Mouse (Mus musculus) heart, embryonic 15.5 days (tissue): ENCODE results near the gene Jph4. TPM values are rescaled to one million over a fixed set of nuclear protein-coding genes. Genes with fewer than 3 reads are reported as not detected.

Source experiments
- ATAC-seq: fragments of 200-750 bp; cut with Nextera tagmentation; replicated peaks from 2 replicates; pipeline ENCODE4 v1.8.0; 2017; ENCODE audit warnings: low read depth, moderate TSS enrichment; ENCODE audit not compliant: insufficient number of reproducible peaks, insufficient read depth, low FRiP score
- H3K27ac ChIP-seq: fragments of 300-500 bp; sonication (generic); 2 replicates; pipeline ENCODE4 v1.5.1; 2015; ENCODE audit warnings: mild to moderate bottlenecking, inconsistent platforms
- H3K27me3 ChIP-seq: fragments of 300-500 bp; sonication (generic); 2 replicates; pipeline ENCODE4 v1.6.1; 2015; ENCODE audit warnings: inconsistent platforms
- H3K36me3 ChIP-seq: fragments of 300-500 bp; sonication (generic); 2 replicates; pipeline ENCODE4 v1.6.1; 2015; ENCODE audit warnings: mild to moderate bottlenecking, inconsistent platforms
- H3K4me1 ChIP-seq: fragments of 300-500 bp; sonication (generic); replicated peaks from 2 replicates; pipeline ENCODE4 v1.6.1; 2015; ENCODE audit warnings: inconsistent platforms
- H3K4me2 ChIP-seq: fragments of 300-500 bp; sonication (generic); 2 replicates; pipeline ENCODE4 v1.6.1; 2015; ENCODE audit warnings: inconsistent platforms, mild to moderate bottlenecking, moderate library complexity
- H3K4me3 ChIP-seq: fragments of 300-500 bp; sonication (generic); 2 replicates; pipeline ENCODE4 v1.5.1; 2015; ENCODE audit warnings: mild to moderate bottlenecking, inconsistent platforms
- H3K9ac ChIP-seq: fragments of 300-500 bp; sonication (generic); 2 replicates; pipeline ENCODE4 v1.6.1; 2015; ENCODE audit warnings: mild to moderate bottlenecking, inconsistent platforms
- H3K9me3 ChIP-seq: fragments of 300-500 bp; sonication (generic); replicated peaks from 2 replicates; pipeline ENCODE4 v1.6.1; 2016; ENCODE audit warnings: inconsistent platforms
- WGBS: fragments of 180-500 bp; shearing (Covaris S2); methylation state at CpG from one replicate; pipeline ENCODE4 v1.1.7; 2015; ENCODE audit warnings: mixed read lengths; 5-methylcytosine and 5-hydroxymethylcytosine counted together
- polyA plus RNA-seq: library from polyadenylated mRNA; unstranded; fragments of >200 nt; fragmentation: Nextera tagmentation; extraction: Ambion mirVana; gene quantifications from 2 replicates; pipeline ENCODE4 v1.2.1, GENCODE M21; 2015

The Jph4 gene
- polyA plus RNA-seq, 1 experiment from 2014 or later, result 0.24 TPM

GRCm38 (mm10) chr14:55105836-55106809, 10.6 kb downstream of the Jph4 start, which contains the start of gene Ap1g2:
Ap1g2 (minus strand) TSS chr14:55106593.
- H3K4me3 ChIP-seq, result peak within 1 kb of the TSS; percentile 60
- H3K27ac ChIP-seq, result peak within 1 kb of the TSS; percentile 71
- peak within 1 kb of the TSS; percentile 53 for H3K9ac ChIP-seq
- peak within 1 kb of the TSS; percentile 93 for H3K4me2 ChIP-seq
- H3K27me3 ChIP-seq, result peaks cover 39% of the 10 kb centered on the region
- peaks cover 22% of the 10 kb centered on the region for H3K4me1 ChIP-seq
- peak; percentile 76 for ATAC-seq
- under 1% methylated on average over 39 of the region's 39 CpGs for WGBS
- H3K36me3 ChIP-seq, result no peaks in the 10 kb centered on the region; the same call in 1 of the 2 replicates
- no peaks in the 10 kb centered on the region for H3K9me3 ChIP-seq

GRCm38 (mm10) chr14:55105386-55105785, 11.3 kb downstream of the Jph4 start:
- no peak for ATAC-seq
- Histone ChIP-seq H3K4me2 (peak overlapping the region; percentile 93), H3K27ac (no peak overlapping the region)

GRCm38 (mm10) chr14:55104365-55104764, 12.4 kb downstream of the Jph4 start:
- Histone ChIP-seq H3K4me2 (no peak overlapping the region), H3K36me3 (no peaks in the 10 kb centered on the region; the same call in 1 of the 2 replicates), H3K4me1 (peaks cover 19% of the 10 kb centered on the region), H3K27ac (no peak overlapping the region), H3K27me3 (peaks cover 23% of the 10 kb centered on the region), H3K4me3 (no peak overlapping the region), H3K9me3 (no peaks in the 10 kb centered on the region), H3K9ac (no peak overlapping the region)
- no peak for ATAC-seq
- WGBS, result 83% methylated on average over 18 of the region's 18 CpGs

More at GRCm38 (mm10) chr14:55105386-55105785, 11.3 kb downstream of the Jph4 start:
- WGBS, result 7% methylated on average over 7 of the region's 7 CpGs
- peak overlapping the region; percentile 60 for H3K4me3 ChIP-seq
- H3K27me3 ChIP-seq, result peaks cover 33% of the 10 kb centered on the region
- no peaks in the 10 kb centered on the region; the same call in 1 of the 2 replicates for H3K36me3 ChIP-seq
- peaks cover 22% of the 10 kb centered on the region for H3K4me1 ChIP-seq
- peak overlapping the region; percentile 53 for H3K9ac ChIP-seq
- no peaks in the 10 kb centered on the region for H3K9me3 ChIP-seq

- peaks cover 6% of the 10 kb centered on the region for H3K27me3 ChIP-seq
- 81% methylated on average over 15 of the region's 15 CpGs for WGBS
- no peaks in the 10 kb centered on the region for H3K9me3 ChIP-seq
- H3K4me1 ChIP-seq, result peaks cover 18% of the 10 kb centered on the region
- no peak overlapping the region for H3K4me2 ChIP-seq
- H3K27ac ChIP-seq, result no peak overlapping the region
- ATAC-seq, result no peak
- H3K4me3 ChIP-seq, result no peak overlapping the region
- no peaks in the 10 kb centered on the region; the same call in 1 of the 2 replicates for H3K36me3 ChIP-seq
- H3K9ac ChIP-seq, result no peak overlapping the region
Measured at GRCm38 (mm10) chr14:55102253-55102785, 14.4 kb downstream of the Jph4 start.

GRCm38 (mm10) chr14:55101592-55101991, 15.1 kb downstream of the Jph4 start:
- H3K4me3 ChIP-seq, result no peak overlapping the region
- 51% methylated on average over 4 of the region's 4 CpGs for WGBS

GRCm38 (mm10) chr14:55098067-55098466, 18.7 kb downstream of the Jph4 start:
- ATAC-seq, result peak; percentile 23; the same call in 1 of the 2 replicates
- H3K27ac ChIP-seq, result peak overlapping the region; percentile 53
- peaks cover 20% of the 10 kb centered on the region for H3K4me1 ChIP-seq
- no peaks in the 10 kb centered on the region; the same call in 1 of the 2 replicates for H3K36me3 ChIP-seq
- no peak overlapping the region for H3K9ac ChIP-seq
- H3K4me3 ChIP-seq, result no peak overlapping the region
- no peaks in the 10 kb centered on the region for H3K27me3 ChIP-seq
- H3K9me3 ChIP-seq, result no peaks in the 10 kb centered on the region
- WGBS, result 55% methylated on average over 4 of the region's 4 CpGs
- H3K4me2 ChIP-seq, result no peak overlapping the region

More at GRCm38 (mm10) chr14:55101592-55101991, 15.1 kb downstream of the Jph4 start:
- Histone ChIP-seq H3K27ac (no peak overlapping the region), H3K4me1 (peaks cover 23% of the 10 kb centered on the region), H3K9me3 (no peaks in the 10 kb centered on the region), H3K36me3 (no peaks in the 10 kb centered on the region; the same call in 1 of the 2 replicates), H3K4me2 (no peak overlapping the region), H3K9ac (no peak overlapping the region), H3K27me3 (peaks cover 5% of the 10 kb centered on the region)
- no peak for ATAC-seq

GRCm38 (mm10) chr14:55097646-55098045, 19.1 kb downstream of the Jph4 start:
- no peaks in the 10 kb centered on the region for H3K9me3 ChIP-seq
- 62% methylated on average over 10 of the region's 10 CpGs for WGBS
- no peaks in the 10 kb centered on the region for H3K27me3 ChIP-seq
- H3K36me3 ChIP-seq, result no peaks in the 10 kb centered on the region; the same call in 1 of the 2 replicates
- no peak overlapping the region for H3K4me2 ChIP-seq
- no peak overlapping the region for H3K9ac ChIP-seq
- H3K27ac ChIP-seq, result peak overlapping the region; percentile 53
- peaks cover 20% of the 10 kb centered on the region for H3K4me1 ChIP-seq
- ATAC-seq, result no peak
- no peak overlapping the region for H3K4me3 ChIP-seq

GRCm38 (mm10) chr14:55096573-55097087, 20.1 kb downstream of the Jph4 start:
- Histone ChIP-seq H3K9ac (no peak overlapping the region), H3K4me1 (peaks cover 23% of the 10 kb centered on the region), H3K27ac (no peak overlapping the region), H3K36me3 (no peaks in the 10 kb centered on the region), H3K4me3 (no peak overlapping the region), H3K4me2 (no peak overlapping the region), H3K27me3 (no peaks in the 10 kb centered on the region), H3K9me3 (no peaks in the 10 kb centered on the region)
- no peak for ATAC-seq
- 54% methylated on average over 9 of the region's 9 CpGs for WGBS

GRCm38 (mm10) chr14:55095671-55096070, 21.1 kb downstream of the Jph4 start:
- 61% methylated on average over 12 of the region's 12 CpGs for WGBS
- Histone ChIP-seq H3K4me1 (peaks cover 30% of the 10 kb centered on the region), H3K27ac (no peak overlapping the region), H3K9me3 (no peaks in the 10 kb centered on the region), H3K4me3 (peak overlapping the region; percentile 67), H3K36me3 (no peaks in the 10 kb centered on the region), H3K4me2 (peak overlapping the region; percentile 74), H3K9ac (no peak overlapping the region), H3K27me3 (no peaks in the 10 kb centered on the region)
- ATAC-seq, result no peak

GRCm38 (mm10) chr14:55095263-55095662, 21.5 kb downstream of the Jph4 start:
- Histone ChIP-seq H3K27ac (peak overlapping the region; percentile 67), H3K4me2 (peak overlapping the region; percentile 74), H3K36me3 (no peaks in the 10 kb centered on the region), H3K9ac (peak overlapping the region; percentile 61), H3K4me1 (peaks cover 30% of the 10 kb centered on the region), H3K9me3 (no peaks in the 10 kb centered on the region), H3K4me3 (peak overlapping the region; percentile 67), H3K27me3 (no peaks in the 10 kb centered on the region)
- WGBS, result 54% methylated on average over 9 of the region's 9 CpGs
- ATAC-seq, result no peak

GRCm38 (mm10) chr14:55094704-55095231, 22.0 kb downstream of the Jph4 start, which contains the start of gene Thtpa:
Thtpa (plus strand) TSS chr14:55094784.
- ATAC-seq, result peak; percentile 61
- H3K27ac ChIP-seq, result peak within 1 kb of the TSS; percentile 67
- no peaks in the 10 kb centered on the region for H3K36me3 ChIP-seq

More at GRCm38 (mm10) chr14:55094704-55095231, 22.0 kb downstream of the Jph4 start, which contains the start of gene Thtpa:
- 2% methylated on average over 30 of the region's 30 CpGs for WGBS
- Histone ChIP-seq H3K9me3 (no peaks in the 10 kb centered on the region), H3K4me1 (peaks cover 30% of the 10 kb centered on the region), H3K9ac (peak within 1 kb of the TSS; percentile 61), H3K4me2 (peak within 1 kb of the TSS; percentile 74), H3K27me3 (no peaks in the 10 kb centered on the region), H3K4me3 (peak within 1 kb of the TSS; percentile 67)
